Mouse (Mus musculus): ENCODE measurements around the gene Tex48. TPM values are rescaled to one million over a fixed set of nuclear protein-coding genes. Genes with fewer than 3 reads are reported as not detected.
A peak's percentile ranks its signal among the peaks of the same experiment; 100 is the strongest.

Tex48 gene
- polyA plus RNA-seq, 1 experiment from 2014 or later = not detected

- DNase-seq (ENCODE audit: low spot score) (no peak), ATAC-seq (no peak)
- Histone ChIP-seq H3K4me2 (ENCODE audit: low read length) (no peak overlapping the region), H3K4me3 (ENCODE audit: low read depth, low read length) (no peak overlapping the region), H3K9ac (ENCODE audit: low read length) (no peak overlapping the region), H3K9me3 (replicated peaks; ENCODE audit: control insufficient read depth, low read length) (no peaks in the 10 kb centered on the region), H3K27ac (ENCODE audit: low read depth, low read length) (no peak overlapping the region), H3K27me3 (replicated peaks; ENCODE audit: control insufficient read depth, insufficient read depth, low read length) (no peaks in the 10 kb centered on the region), H3K36me3 (ENCODE audit: control insufficient read depth, insufficient read depth, low read length) (no peaks in the 10 kb centered on the region), H3K4me1 (ENCODE audit: control insufficient read depth, insufficient read depth, low read length) (no peaks in the 10 kb centered on the region)
- 77% methylated on average over 2 of the region's 2 CpGs for WGBS
Observed at GRCm38 (mm10) chr4:63586240-63586639, 36.0 kb downstream of the Tex48 start.

- WGBS = 81% methylated on average over 10 of the region's 10 CpGs
- no peak overlapping the region for H3K4me3 ChIP-seq (ENCODE audit: low read depth, low read length)
- ATAC-seq (no peak), DNase-seq (ENCODE audit: low spot score) (no peak)
- H3K27ac ChIP-seq (ENCODE audit: low read depth, low read length) = no peak overlapping the region
- no peak overlapping the region for H3K9ac ChIP-seq (ENCODE audit: low read length)
- H3K9me3 ChIP-seq (replicated peaks; ENCODE audit: control insufficient read depth, low read length) = no peaks in the 10 kb centered on the region
- no peaks in the 10 kb centered on the region for H3K27me3 ChIP-seq (replicated peaks; ENCODE audit: control insufficient read depth, insufficient read depth, low read length)
- no peaks in the 10 kb centered on the region for H3K4me1 ChIP-seq (ENCODE audit: control insufficient read depth, insufficient read depth, low read length)
- H3K36me3 ChIP-seq (ENCODE audit: control insufficient read depth, insufficient read depth, low read length) = no peaks in the 10 kb centered on the region
- H3K4me2 ChIP-seq (ENCODE audit: low read length) = no peak overlapping the region
Observed at GRCm38 (mm10) chr4:63585216-63585615, 37.0 kb downstream of the Tex48 start.

DNA sequence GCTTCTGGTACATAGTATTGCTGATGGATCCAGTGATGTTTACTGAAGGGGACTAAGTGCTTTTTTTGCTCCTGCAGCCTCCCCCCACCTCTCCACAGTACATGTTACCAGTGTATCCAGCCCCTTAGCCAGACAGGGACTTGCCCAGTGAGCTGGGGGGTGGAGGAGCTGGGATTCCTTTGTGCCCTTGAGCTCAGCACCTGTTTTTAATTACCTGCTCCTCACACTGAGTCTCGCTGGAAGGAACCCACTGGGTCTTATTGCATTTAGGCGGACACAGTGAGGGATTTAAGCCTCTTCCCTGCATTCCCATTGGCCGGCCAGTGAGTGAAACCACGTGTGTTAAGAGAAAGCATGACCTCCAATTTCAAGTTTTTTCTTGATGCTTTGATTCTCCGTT, 39.6 kb downstream of the Tex48 start:
- no peak for ATAC-seq
- 60% methylated on average over 5 of the region's 5 CpGs for WGBS
- 0 out of 2 replicates have a peak, but pooled peaks cover 2% of the 10 kb centered on the region for H3K4me1 ChIP-seq (ENCODE audit: control insufficient read depth, insufficient read depth, low read length)
- no peak overlapping the region for H3K27ac ChIP-seq (ENCODE audit: low read depth, low read length)
- no peaks in the 10 kb centered on the region for H3K36me3 ChIP-seq (ENCODE audit: control insufficient read depth, insufficient read depth, low read length)
- no peak overlapping the region for H3K4me2 ChIP-seq (ENCODE audit: low read length)
- no peaks in the 10 kb centered on the region for H3K9me3 ChIP-seq (replicated peaks; ENCODE audit: control insufficient read depth, low read length)
- H3K27me3 ChIP-seq (replicated peaks; ENCODE audit: control insufficient read depth, insufficient read depth, low read length) = no peaks in the 10 kb centered on the region
- H3K9ac ChIP-seq (ENCODE audit: low read length) = no peak overlapping the region
- H3K4me3 ChIP-seq (ENCODE audit: low read depth, low read length) = no peak overlapping the region
- no peak for DNase-seq (ENCODE audit: low spot score)

DNA sequence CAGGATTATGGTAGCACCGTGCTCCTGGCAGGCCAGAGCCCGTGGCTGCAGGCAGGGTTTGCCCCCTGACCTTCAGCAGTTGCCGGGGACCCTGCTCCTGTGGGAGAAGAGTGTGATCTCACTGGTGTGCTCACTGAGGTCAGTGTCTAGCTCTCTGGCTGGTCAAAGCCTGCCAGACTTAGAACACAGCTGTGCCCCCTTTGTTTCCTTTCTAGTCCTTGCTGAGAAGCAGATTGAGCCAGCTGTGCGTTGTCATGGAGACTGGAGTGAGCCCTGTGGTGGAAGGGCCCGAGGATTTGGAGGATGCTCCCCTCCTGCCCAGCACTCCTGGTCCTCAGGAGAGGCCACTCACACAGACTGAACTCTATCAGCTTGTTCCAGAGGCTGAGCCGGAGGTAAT, 42.1 kb downstream of the Tex48 start:
- DNase-seq (ENCODE audit: low spot score) (peak; percentile 57), ATAC-seq (peak; percentile 44)
- no peak overlapping the region for H3K9ac ChIP-seq (ENCODE audit: low read length)
- no peak overlapping the region for H3K4me2 ChIP-seq (ENCODE audit: low read length)
- H3K4me1 ChIP-seq (ENCODE audit: control insufficient read depth, insufficient read depth, low read length) = 0 out of 2 replicates have a peak, but pooled peaks cover 2% of the 10 kb centered on the region
- H3K36me3 ChIP-seq (ENCODE audit: control insufficient read depth, insufficient read depth, low read length) = no peaks in the 10 kb centered on the region
- no peak overlapping the region for H3K4me3 ChIP-seq (ENCODE audit: low read depth, low read length)
- no peaks in the 10 kb centered on the region for H3K27me3 ChIP-seq (replicated peaks; ENCODE audit: control insufficient read depth, insufficient read depth, low read length)
- H3K9me3 ChIP-seq (replicated peaks; ENCODE audit: control insufficient read depth, low read length) = no peaks in the 10 kb centered on the region
- H3K27ac ChIP-seq (ENCODE audit: low read depth, low read length) = peak overlapping the region; percentile 5; the same call in 1 of the 2 replicates
- 15% methylated on average over 6 of the region's 6 CpGs for WGBS

DNA sequence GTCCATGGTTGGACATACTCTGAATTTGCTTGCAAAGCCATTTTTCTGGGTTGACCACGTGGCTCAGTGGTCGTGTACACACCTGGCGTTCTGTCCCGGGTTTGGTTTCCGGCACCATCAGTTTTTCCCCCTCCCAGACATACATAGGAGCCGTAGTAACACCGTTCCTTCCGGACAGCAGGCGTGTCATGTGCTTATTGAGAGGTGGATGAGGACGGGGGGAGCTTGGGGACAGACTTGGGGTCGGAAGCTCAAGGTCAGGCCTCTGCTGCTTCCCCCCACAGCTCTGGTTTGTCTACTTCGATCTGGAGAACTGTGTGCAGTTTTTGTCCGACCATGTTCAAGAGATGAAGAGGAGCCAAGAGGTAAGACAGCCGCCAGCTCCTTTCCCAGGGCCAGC, 42.6 kb downstream of the Tex48 start:
- Histone ChIP-seq H3K27ac (ENCODE audit: low read depth, low read length) (peak overlapping the region; percentile 5; the same call in 1 of the 2 replicates), H3K27me3 (replicated peaks; ENCODE audit: control insufficient read depth, insufficient read depth, low read length) (no peaks in the 10 kb centered on the region), H3K36me3 (ENCODE audit: control insufficient read depth, insufficient read depth, low read length) (no peaks in the 10 kb centered on the region), H3K4me3 (ENCODE audit: low read depth, low read length) (no peak overlapping the region), H3K9ac (ENCODE audit: low read length) (no peak overlapping the region), H3K4me2 (ENCODE audit: low read length) (no peak overlapping the region), H3K4me1 (ENCODE audit: control insufficient read depth, insufficient read depth, low read length) (0 out of 2 replicates have a peak, but pooled peaks cover 2% of the 10 kb centered on the region), H3K9me3 (replicated peaks; ENCODE audit: control insufficient read depth, low read length) (no peaks in the 10 kb centered on the region)
- WGBS = 85% methylated on average over 14 of the region's 14 CpGs
- DNase-seq (ENCODE audit: low spot score) = no peak
- no peak for ATAC-seq

DNA sequence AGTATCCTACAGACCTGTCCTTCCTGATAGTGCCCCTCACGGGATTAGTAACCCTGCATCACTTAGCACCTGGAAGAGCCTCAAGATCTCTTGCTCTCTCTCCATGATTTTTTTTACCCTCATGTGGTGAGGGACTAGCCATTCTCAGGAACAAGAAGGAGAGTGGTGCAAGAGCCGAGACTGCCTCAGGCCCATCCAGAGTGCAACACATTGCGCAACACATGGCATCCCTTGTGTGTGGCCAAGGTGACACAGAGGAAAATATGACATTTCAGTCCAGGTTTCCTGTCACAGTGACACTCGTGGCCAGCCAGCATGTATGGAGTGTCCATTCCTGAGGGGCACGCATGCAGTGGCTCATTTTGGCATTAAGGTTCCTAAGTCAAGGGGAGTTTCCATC, 49.6 kb downstream of the Tex48 start:
- no peak overlapping the region for H3K4me2 ChIP-seq (ENCODE audit: low read length)
- no peaks in the 10 kb centered on the region for H3K27me3 ChIP-seq (replicated peaks; ENCODE audit: control insufficient read depth, insufficient read depth, low read length)
- no peak overlapping the region for H3K27ac ChIP-seq (ENCODE audit: low read depth, low read length)
- no peaks in the 10 kb centered on the region for H3K36me3 ChIP-seq (ENCODE audit: control insufficient read depth, insufficient read depth, low read length)
- no peaks in the 10 kb centered on the region for H3K9me3 ChIP-seq (replicated peaks; ENCODE audit: control insufficient read depth, low read length)
- 92% methylated on average over 5 of the region's 5 CpGs for WGBS
- H3K9ac ChIP-seq (ENCODE audit: low read length) = no peak overlapping the region
- no peak overlapping the region for H3K4me3 ChIP-seq (ENCODE audit: low read depth, low read length)
- no peak for ATAC-seq
- H3K4me1 ChIP-seq (ENCODE audit: control insufficient read depth, insufficient read depth, low read length) = peaks cover 7% of the 10 kb centered on the region
- DNase-seq (ENCODE audit: low spot score) = no peak

DNA sequence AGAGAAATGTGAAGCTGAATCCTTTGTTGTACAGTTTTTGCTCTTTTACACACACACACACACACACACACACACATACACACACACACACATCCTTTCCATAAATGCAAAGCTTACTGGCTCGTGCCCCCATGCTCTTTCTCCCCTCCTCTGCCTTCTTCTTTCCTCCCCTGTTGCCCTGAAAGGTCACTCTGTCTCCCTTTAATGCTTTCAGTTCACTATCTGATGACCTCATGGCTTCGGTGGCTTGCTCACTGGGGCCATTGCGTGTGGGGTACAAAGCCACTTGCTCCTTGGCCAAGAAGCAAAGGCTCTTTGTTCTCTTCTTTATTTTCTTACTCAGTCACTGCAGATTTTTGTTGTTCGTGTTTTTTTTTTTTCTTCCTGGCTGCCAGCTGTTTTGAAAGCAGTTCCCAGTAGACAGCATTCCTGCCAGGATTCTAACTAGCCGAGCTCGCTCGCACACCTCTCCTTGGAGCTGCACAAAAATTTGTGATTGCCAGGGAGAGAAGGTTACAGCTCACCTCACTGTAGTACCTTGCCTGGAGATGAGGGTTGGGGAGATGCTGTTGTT, 51.9 kb downstream of the Tex48 start:
- ATAC-seq = no peak
- Histone ChIP-seq H3K27ac (ENCODE audit: low read depth, low read length) (no peak overlapping the region), H3K4me2 (ENCODE audit: low read length) (no peak overlapping the region), H3K9ac (ENCODE audit: low read length) (no peak overlapping the region), H3K4me1 (ENCODE audit: control insufficient read depth, insufficient read depth, low read length) (peaks cover 7% of the 10 kb centered on the region), H3K27me3 (replicated peaks; ENCODE audit: control insufficient read depth, insufficient read depth, low read length) (no peaks in the 10 kb centered on the region), H3K36me3 (ENCODE audit: control insufficient read depth, insufficient read depth, low read length) (no peaks in the 10 kb centered on the region), H3K9me3 (replicated peaks; ENCODE audit: control insufficient read depth, low read length) (no peaks in the 10 kb centered on the region), H3K4me3 (ENCODE audit: low read depth, low read length) (no peak overlapping the region)
- DNase-seq (ENCODE audit: low spot score) = peak; percentile 34
- 18% methylated on average over 7 of the region's 7 CpGs for WGBS

DNA sequence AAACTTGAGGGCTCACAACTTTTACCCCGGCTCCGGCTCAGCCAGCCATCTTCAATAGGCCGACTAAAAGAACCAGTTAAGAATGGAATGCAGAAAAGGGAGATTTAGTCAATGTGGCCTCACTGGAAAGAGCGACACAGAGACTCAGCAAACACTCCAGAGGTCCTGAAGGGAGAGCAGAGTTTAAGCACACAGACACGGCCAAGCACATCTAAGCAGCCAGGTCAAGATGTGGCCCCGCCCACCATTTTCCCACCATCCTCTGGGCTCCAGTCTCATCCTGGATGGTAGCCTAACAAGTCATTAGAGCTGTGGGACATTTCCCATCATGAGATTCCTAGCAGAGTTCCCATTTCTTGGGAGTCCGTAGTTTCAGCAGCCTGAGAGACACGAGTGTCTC, 52.9 kb downstream of the Tex48 start:
- peaks cover 7% of the 10 kb centered on the region for H3K4me1 ChIP-seq (ENCODE audit: control insufficient read depth, insufficient read depth, low read length)
- DNase-seq (ENCODE audit: low spot score) = no peak

GRCm38 (mm10) chr4:63567712-63568390, 54.4 kb downstream of the Tex48 start:
- no peaks in the 10 kb centered on the region for H3K36me3 ChIP-seq (ENCODE audit: control insufficient read depth, insufficient read depth, low read length)
- DNase-seq (ENCODE audit: low spot score) (no peak), ATAC-seq (peak; percentile 23; the same call in 1 of the 2 replicates)
- H3K9me3 ChIP-seq (replicated peaks; ENCODE audit: control insufficient read depth, low read length) = no peaks in the 10 kb centered on the region
- H3K4me3 ChIP-seq (ENCODE audit: low read depth, low read length) = no peak overlapping the region
- H3K9ac ChIP-seq (ENCODE audit: low read length) = no peak overlapping the region
- no peak overlapping the region for H3K4me2 ChIP-seq (ENCODE audit: low read length)
- WGBS = 92% methylated on average over 10 of the region's 10 CpGs
- H3K27ac ChIP-seq (ENCODE audit: low read depth, low read length) = no peak overlapping the region
- peaks cover 7% of the 10 kb centered on the region for H3K4me1 ChIP-seq (ENCODE audit: control insufficient read depth, insufficient read depth, low read length)
- H3K27me3 ChIP-seq (replicated peaks; ENCODE audit: control insufficient read depth, insufficient read depth, low read length) = no peaks in the 10 kb centered on the region

More for the DNA sequence above, 52.9 kb downstream of the Tex48 start:
- Histone ChIP-seq H3K9me3 (replicated peaks; ENCODE audit: control insufficient read depth, low read length) (no peaks in the 10 kb centered on the region), H3K27me3 (replicated peaks; ENCODE audit: control insufficient read depth, insufficient read depth, low read length) (no peaks in the 10 kb centered on the region), H3K4me3 (ENCODE audit: low read depth, low read length) (no peak overlapping the region), H3K36me3 (ENCODE audit: control insufficient read depth, insufficient read depth, low read length) (no peaks in the 10 kb centered on the region), H3K4me2 (ENCODE audit: low read length) (no peak overlapping the region), H3K9ac (ENCODE audit: low read length) (no peak overlapping the region), H3K27ac (ENCODE audit: low read depth, low read length) (no peak overlapping the region)
- no peak for ATAC-seq
- 88% methylated on average over 8 of the region's 8 CpGs for WGBS
